Mouse (Mus musculus) liver, embryonic 11.5 days (tissue): ENCODE measurements around the gene Slc2a3. TPM values are rescaled to one million over a fixed set of nuclear protein-coding genes. Genes with fewer than 3 reads are reported as not detected.
"Not testable (repeated sequence)": the region's sequence is repeated elsewhere in the genome, so short reads cannot be mapped to it uniquely, and the experiment has no call there.

Experiments
- ATAC-seq: fragments of 200-750 bp; cut with Nextera tagmentation; replicated peaks from 2 replicates; pipeline ENCODE4 v1.8.0; 2017; ENCODE audit warnings: moderate number of reproducible peaks, mild to moderate bottlenecking, moderate TSS enrichment, moderate library complexity; ENCODE audit not compliant: low FRiP score
- DNase-seq: peaks from one replicate; pipeline ENCODE4 v3.0.0-alpha.2; 2017; ENCODE audit warnings: low spot score
- H3K27ac ChIP-seq: fragments of 300-500 bp; sonication (generic); 2 replicates; pipeline ENCODE4 v1.5.1; 2014; ENCODE audit warnings: mild to moderate bottlenecking, low read depth, low read length, control low read depth
- H3K27me3 ChIP-seq: fragments of 300-500 bp; sonication (generic); replicated peaks from 2 replicates; pipeline ENCODE4 v1.6.1; 2014; ENCODE audit warnings: low read length, mixed read lengths; ENCODE audit not compliant: control insufficient read depth, insufficient read depth
- H3K36me3 ChIP-seq: fragments of 300-500 bp; sonication (generic); 2 replicates; pipeline ENCODE4 v1.6.1; 2014; ENCODE audit warnings: mild to moderate bottlenecking, low read length, moderate library complexity, mixed read lengths; ENCODE audit not compliant: control insufficient read depth, insufficient read depth
- H3K4me1 ChIP-seq: fragments of 300-500 bp; sonication (generic); replicated peaks from 2 replicates; pipeline ENCODE4 v1.6.1; 2014; ENCODE audit warnings: low read length, mixed read lengths; ENCODE audit not compliant: control insufficient read depth, insufficient read depth
- H3K4me2 ChIP-seq: fragments of 300-500 bp; sonication (generic); 2 replicates; pipeline ENCODE4 v1.6.1; 2014; ENCODE audit warnings: mild to moderate bottlenecking, control low read depth, moderate library complexity
- H3K4me3 ChIP-seq: fragments of 300-500 bp; sonication (generic); 2 replicates; pipeline ENCODE4 v1.5.1; 2014; ENCODE audit warnings: low read depth, low read length, control low read depth
- H3K9ac ChIP-seq: fragments of 300-500 bp; sonication (generic); 2 replicates; pipeline ENCODE4 v1.6.1; 2014; ENCODE audit warnings: low read depth, low read length, control low read depth
- H3K9me3 ChIP-seq: fragments of 300-500 bp; sonication (generic); 2 replicates; pipeline ENCODE4 v1.6.1; 2016; ENCODE audit warnings: low read length, inconsistent platforms, mixed read lengths; ENCODE audit not compliant: control insufficient read depth
- WGBS: fragments of 180-500 bp; shearing (Covaris S2); extraction: QIAGEN DNeasy Blood & Tissue Kit; methylation state at CpG from one replicate; pipeline ENCODE4 v1.1.7; 2014; 5-methylcytosine and 5-hydroxymethylcytosine counted together
- polyA plus RNA-seq: library from polyadenylated mRNA; unstranded; fragments of >200 nt; fragmentation: Nextera tagmentation; extraction: Ambion mirVana; gene quantifications from 2 replicates; pipeline ENCODE4 v1.2.1, GENCODE M21; 2014

Gene Slc2a3
- polyA plus RNA-seq, 1 experiment from 2014 or later: 59.4 TPM

DNA sequence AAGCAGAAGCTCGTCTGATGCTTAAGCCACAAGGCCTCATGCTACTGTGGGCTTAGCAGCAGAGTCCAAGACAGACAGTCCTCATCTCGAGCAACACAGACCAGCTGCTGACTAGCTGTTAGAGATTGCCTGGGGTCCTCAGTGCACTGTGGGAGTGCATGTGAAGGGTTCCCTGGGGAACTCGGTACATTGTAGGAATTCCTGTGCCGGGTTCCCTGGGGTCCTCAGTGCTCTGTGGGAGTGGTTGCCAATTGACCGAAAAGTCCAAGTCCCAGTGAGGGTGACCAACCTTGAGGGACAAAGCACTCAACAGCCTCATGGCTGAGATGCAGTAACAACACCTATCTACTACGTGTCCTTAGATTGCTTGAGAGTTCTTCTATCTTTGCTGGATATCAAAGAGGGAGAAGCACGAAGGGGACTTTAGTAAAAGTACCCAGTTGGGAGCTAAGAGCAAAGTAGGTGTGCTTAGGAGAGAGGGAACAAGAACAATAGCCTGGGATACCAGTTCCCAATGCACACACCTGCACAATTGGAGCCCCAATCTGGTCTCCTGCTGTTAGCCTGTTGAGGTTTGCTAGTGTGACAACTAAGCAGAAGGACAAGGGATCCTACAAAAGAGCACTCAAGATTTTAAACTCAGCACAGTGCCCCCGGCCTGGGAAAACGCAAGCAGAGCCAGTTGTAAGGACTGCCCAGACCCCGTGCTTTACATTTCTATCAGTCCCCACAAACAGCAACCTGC lies 56.8 kb downstream of the Slc2a3 start:
- H3K27ac ChIP-seq: no peak overlapping the region
- no peaks in the 10 kb centered on the region for H3K9me3 ChIP-seq
- ATAC-seq (no peak), DNase-seq (no peak)
- H3K4me2 ChIP-seq: no peak overlapping the region
- peaks cover 10% of the 10 kb centered on the region; the same call in 1 of the 2 replicates for H3K4me1 ChIP-seq
- no peak overlapping the region for H3K9ac ChIP-seq
- H3K4me3 ChIP-seq: no peak overlapping the region
- peaks cover 3% of the 10 kb centered on the region; the same call in 1 of the 2 replicates for H3K27me3 ChIP-seq
- no peaks in the 10 kb centered on the region for H3K36me3 ChIP-seq
- WGBS: 51% methylated on average over 10 of the region's 10 CpGs

DNA sequence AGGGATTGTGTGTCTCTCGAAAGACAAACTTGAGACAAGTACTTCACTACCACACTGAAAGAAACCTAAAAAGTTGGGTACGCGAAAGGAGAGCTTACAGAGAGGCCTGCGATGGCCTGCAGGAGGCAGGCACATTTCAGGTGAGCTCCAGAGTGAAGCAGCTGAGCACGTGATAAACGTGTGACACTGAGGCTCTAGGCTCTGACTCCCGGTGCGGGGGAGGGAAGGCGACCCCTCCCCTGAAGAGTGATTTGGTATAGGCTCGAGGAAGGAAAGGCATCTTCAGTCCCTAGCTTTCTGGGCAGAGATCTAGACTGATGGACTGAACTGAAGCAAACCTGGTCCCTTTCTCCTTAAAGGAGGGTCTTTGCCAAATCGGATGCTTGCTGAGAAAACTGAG lies 58.1 kb downstream of the Slc2a3 start:
- DNase-seq (no peak), ATAC-seq (no peak)
- H3K4me1 ChIP-seq: peaks cover 10% of the 10 kb centered on the region; the same call in 1 of the 2 replicates
- H3K4me2 ChIP-seq: no peak overlapping the region
- no peak overlapping the region for H3K9ac ChIP-seq
- no peak overlapping the region for H3K27ac ChIP-seq
- peaks cover 2% of the 10 kb centered on the region; the same call in 1 of the 2 replicates for H3K36me3 ChIP-seq
- no peak overlapping the region for H3K4me3 ChIP-seq
- H3K9me3 ChIP-seq: no peaks in the 10 kb centered on the region
- H3K27me3 ChIP-seq: peaks cover 3% of the 10 kb centered on the region; the same call in 1 of the 2 replicates
- 24% methylated on average over 11 of the region's 11 CpGs for WGBS

DNA sequence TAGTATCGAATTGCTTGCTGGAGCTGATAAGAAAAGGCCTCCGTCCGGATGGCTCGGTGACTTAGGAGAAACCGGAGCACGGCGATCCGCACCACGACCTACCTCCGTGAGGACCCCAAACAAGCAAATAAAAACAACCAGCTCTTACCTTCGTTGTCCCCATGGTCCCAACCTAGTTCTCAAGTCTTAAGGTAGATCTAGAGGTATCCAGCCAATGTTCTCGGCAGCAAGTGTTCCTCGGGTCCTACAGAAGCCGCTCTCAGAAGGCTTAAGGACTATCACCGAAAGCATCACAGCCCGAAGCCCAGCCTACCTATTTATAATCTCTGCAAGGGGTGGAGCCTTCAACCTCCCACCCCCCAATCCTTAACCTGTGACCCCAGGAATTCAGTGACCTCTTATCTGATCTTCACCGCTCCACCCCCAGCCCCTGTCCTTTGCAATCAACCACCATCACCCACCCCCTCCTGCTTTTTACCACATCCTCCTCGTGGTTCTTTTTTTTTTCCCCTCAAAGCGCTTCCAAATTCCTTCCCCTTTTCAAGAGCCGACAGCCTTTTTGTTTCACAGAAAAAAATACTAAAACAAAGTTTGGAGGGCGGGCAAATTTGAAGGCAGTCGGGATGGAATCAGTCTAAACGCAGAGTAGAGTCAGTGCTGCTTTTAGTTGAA lies 59.1 kb downstream of the Slc2a3 start:
- H3K27me3 ChIP-seq: peaks cover 3% of the 10 kb centered on the region; the same call in 1 of the 2 replicates
- H3K36me3 ChIP-seq: peaks cover 2% of the 10 kb centered on the region; the same call in 1 of the 2 replicates
- 2% methylated on average over 23 of the region's 23 CpGs for WGBS
- no peak for DNase-seq
- no peaks in the 10 kb centered on the region for H3K9me3 ChIP-seq
- peaks cover 10% of the 10 kb centered on the region; the same call in 1 of the 2 replicates for H3K4me1 ChIP-seq
- H3K9ac ChIP-seq: peak overlapping the region; percentile 61
- ATAC-seq: peak; percentile 22; the same call in 1 of the 2 replicates
- peak overlapping the region; percentile 86 for H3K4me2 ChIP-seq
- no peak overlapping the region for H3K27ac ChIP-seq
- peak overlapping the region; percentile 55 for H3K4me3 ChIP-seq

DNA sequence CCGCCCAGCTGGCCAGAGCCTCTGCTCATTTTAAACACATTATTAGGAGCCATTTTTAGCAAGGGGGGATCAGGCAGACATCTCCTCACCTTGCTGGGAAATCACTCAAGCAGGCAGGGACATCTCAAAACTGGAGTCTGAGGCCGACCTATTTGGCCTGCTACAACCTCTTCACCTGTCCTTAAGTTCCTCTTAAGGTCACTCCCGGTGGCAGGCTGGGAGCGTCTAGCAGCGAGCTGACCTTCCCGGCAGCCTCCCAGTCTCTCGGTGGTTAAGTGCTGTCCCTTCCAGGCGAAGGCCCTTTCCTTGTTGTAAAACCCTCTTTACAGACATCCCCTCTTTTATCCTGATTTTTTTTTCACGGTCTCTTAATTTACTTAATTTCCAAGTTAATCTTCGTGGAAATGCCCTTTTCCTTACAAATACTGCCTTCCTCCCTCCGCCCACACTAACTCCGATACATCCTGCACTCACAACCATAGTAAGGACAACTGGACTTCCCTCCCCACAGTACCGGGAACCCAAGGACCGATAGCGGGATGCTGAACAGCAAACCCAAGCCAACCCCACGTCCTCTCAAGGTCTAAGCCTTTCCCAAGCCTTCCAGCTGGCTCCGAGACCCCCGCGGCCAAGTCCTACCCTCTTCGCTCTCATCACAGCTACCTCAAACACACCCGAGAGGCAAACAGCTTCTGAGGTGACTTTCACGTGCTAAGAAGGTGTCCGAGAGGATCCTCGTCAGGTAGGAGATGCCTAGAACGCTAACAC lies 59.8 kb downstream of the Slc2a3 start:
- H3K4me2 ChIP-seq: peak overlapping the region; percentile 86
- peaks cover 3% of the 10 kb centered on the region; the same call in 1 of the 2 replicates for H3K27me3 ChIP-seq
- no peak overlapping the region for H3K27ac ChIP-seq
- H3K36me3 ChIP-seq: peaks cover 6% of the 10 kb centered on the region; the same call in 1 of the 2 replicates
- peak; percentile 7; the same call in 1 of the 2 replicates for ATAC-seq
- H3K4me1 ChIP-seq: peaks cover 10% of the 10 kb centered on the region; the same call in 1 of the 2 replicates
- no peak for DNase-seq
- no peaks in the 10 kb centered on the region for H3K9me3 ChIP-seq
- H3K4me3 ChIP-seq: peak overlapping the region; percentile 55
- 7% methylated on average over 25 of the region's 25 CpGs for WGBS
- peak overlapping the region; percentile 61 for H3K9ac ChIP-seq

DNA sequence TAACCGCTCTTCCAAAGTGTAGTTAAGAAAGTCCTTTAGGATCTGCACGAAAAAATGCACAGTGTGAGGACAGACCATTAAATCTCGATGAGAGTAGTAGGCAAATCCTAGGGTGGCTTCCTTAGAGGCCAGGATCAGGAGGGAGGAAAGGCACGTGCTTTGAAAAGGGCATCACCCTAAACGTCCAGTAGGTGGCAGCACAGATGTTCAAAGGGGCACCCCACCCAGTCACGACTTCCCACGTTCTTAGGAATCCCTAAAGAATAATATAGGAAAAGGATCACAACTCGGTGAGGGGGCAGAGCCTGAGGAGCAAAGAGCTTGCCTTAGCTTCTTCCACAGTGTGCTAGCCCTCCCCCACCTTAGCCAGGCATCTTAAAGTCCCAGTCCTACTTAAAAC lies 61.5 kb downstream of the Slc2a3 start:
- Histone ChIP-seq H3K36me3 (peaks cover 9% of the 10 kb centered on the region; the same call in 1 of the 2 replicates), H3K9me3 (no peaks in the 10 kb centered on the region), H3K27me3 (peaks cover 3% of the 10 kb centered on the region; the same call in 1 of the 2 replicates), H3K4me2 (peak overlapping the region; percentile 86), H3K9ac (no peak overlapping the region), H3K4me3 (no peak overlapping the region), H3K4me1 (peaks cover 10% of the 10 kb centered on the region; the same call in 1 of the 2 replicates), H3K27ac (no peak overlapping the region)
- 16% methylated on average over 8 of the region's 8 CpGs for WGBS
- peak; percentile 60 for DNase-seq
- peak; percentile 11 for ATAC-seq

DNA sequence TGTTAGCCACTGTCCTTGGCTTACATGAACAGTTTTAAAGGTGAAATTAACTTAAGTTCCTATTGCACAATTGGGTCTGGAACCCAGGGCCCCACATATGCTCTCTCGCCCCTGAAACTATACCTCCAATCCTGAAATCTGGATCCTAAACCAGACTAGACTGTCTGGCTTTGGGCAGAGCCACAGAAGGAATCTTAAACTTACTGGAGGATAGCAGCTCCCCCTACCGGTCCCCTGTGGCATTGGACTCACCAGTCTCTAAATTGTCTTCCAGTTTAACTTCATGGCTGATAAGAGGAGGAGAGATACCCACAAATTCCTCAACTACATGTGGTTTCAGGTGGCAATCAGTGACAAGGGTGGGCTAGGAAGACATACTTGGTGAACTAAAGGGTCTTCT lies 81.5 kb downstream of the Slc2a3 start:
- Histone ChIP-seq H3K4me1 (peaks cover 6% of the 10 kb centered on the region), H3K9me3 (no peaks in the 10 kb centered on the region), H3K4me2 (no peak overlapping the region), H3K4me3 (no peak overlapping the region), H3K27me3 (no peaks in the 10 kb centered on the region), H3K9ac (no peak overlapping the region), H3K36me3 (no peaks in the 10 kb centered on the region), H3K27ac (no peak overlapping the region)
- peak; percentile 33; the same call in 1 of the 2 replicates for ATAC-seq
- WGBS: 25% methylated on average over 2 of the region's 2 CpGs
- no peak for DNase-seq

DNA sequence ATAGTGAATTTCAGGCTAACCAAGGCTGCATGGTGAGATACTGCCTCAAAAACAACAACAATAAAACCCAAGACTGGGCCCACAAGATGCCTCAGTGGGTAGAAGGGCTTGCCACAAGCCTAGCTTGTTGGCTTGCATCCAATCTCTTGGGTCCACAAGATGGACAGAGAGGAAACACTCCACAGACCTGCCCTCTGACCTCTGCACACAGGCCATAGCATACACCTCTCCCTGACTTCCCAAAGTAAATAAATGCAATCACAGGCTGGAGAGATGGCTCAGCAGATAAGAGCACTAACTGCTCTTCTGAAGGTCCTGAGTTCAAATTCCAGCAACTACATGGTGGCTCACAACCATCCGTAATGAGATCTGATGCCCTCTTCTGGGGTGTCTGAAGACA lies 83.2 kb downstream of the Slc2a3 start:
- peak; percentile 47 for ATAC-seq
- H3K36me3 ChIP-seq, H3K4me1 ChIP-seq, H3K4me3 ChIP-seq, DNase-seq, H3K9ac ChIP-seq, H3K4me2 ChIP-seq, H3K27me3 ChIP-seq, H3K9me3 ChIP-seq, H3K27ac ChIP-seq: not testable (repeated sequence)
- 79% methylated on average over 1 of the region's 1 CpGs for WGBS

DNA sequence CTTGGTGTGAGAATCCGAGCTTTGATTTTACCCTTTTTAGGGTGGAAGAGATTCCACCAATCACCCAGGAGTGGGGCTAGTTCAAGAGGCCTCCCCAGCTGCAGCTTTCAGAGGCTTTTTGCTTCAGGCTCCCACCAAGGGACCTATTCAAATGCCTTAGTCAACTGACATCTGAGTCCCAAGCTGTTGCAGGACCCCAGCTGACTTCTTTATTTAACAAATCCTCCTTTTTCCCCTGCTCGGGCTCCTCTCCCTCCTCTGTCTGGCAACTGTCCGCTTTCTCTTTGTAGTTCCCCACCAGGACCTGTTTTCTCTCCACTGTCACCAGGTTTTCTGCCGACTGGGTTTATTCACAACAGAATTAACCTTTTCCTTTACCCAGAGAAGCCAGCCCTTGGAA lies 85.6 kb downstream of the Slc2a3 start:
- Histone ChIP-seq H3K4me2 (no peak overlapping the region), H3K4me1 (peaks cover 6% of the 10 kb centered on the region), H3K4me3 (no peak overlapping the region), H3K27me3 (no peaks in the 10 kb centered on the region), H3K27ac (no peak overlapping the region), H3K9ac (no peak overlapping the region), H3K9me3 (no peaks in the 10 kb centered on the region), H3K36me3 (no peaks in the 10 kb centered on the region)
- ATAC-seq: no peak
- WGBS: 31% methylated on average over 4 of the region's 4 CpGs
- no peak for DNase-seq
